Mouse (Mus musculus) cerebellum, adult 2 months (tissue): ENCODE data around the gene Olfr1371.

ENCODE experiments used
- CTCF ChIP-seq: fragments of 200-500 bp; IDR thresholded peaks from 2 replicates; pipeline ENCODE4 v1.5.1; 2011; ENCODE audit warnings: low read depth, mild to moderate bottlenecking, control low read depth, low read length, moderate library complexity, borderline replicate concordance; ENCODE audit not compliant: insufficient read depth
- POLR2A ChIP-seq: fragments of 200-500 bp; IDR thresholded peaks from 2 replicates; pipeline ENCODE4 v1.6.1; 2011; ENCODE audit warnings: low read length, control low read depth, borderline replicate concordance; ENCODE audit not compliant: insufficient read depth

DNA sequence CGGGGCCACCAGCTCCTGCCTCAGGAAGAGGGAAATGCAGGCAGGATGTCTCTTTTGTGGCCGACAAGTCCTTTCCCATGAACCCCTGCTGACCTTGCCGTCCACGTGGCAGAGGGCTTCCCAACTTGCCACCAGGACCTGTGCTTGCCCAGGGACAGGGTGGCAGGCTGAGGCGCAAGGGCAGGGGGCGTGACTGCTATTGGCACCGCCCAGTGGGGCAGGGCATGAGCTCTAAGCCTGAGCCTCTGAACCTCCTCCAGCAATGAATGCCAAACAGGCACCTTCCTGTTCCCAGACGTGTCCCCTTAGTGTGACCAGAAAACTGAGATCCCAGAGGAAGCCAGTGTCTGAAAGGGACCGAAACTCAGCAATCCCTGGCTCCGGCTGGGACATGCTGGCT lies 49.9 kb downstream of the Olfr1371 start:
- TF ChIP-seq CTCF: no peak
- TF ChIP-seq POLR2A: no peak
